14 mouse cellular contexts compared by ENCODE assay signal in genomic region chr4:91083950-91084349, GRCm38 (mm10).
DNase-seq lines count a peak whose midpoint lies in the region; ATAC-seq and TF ChIP-seq lines count a peak whose summit lies in the region.
"Had no signal": no experiment of that assay in that cellular context is flagged by ENCODE, and none has a peak within 500 bp of the region (broad histone marks: within the 10 kb centered on the region; RNA-seq: fewer than 3 reads in every experiment).

No protein-coding gene starts in this region.

- peak; percentile 53 for TF ChIP-seq CTCF in gastrocnemius, adult 2 months (IDR thresholded peaks at IDR 0.05)
- TF ChIP-seq CTCF in liver, embryonic 14.5 days (IDR thresholded peaks at IDR 0.05; ENCODE audit: low read depth) = 0 out of 2 replicates have a peak, but pooled peaks have one; percentile 8
- TF ChIP-seq CTCF in brain, embryonic 14.5 days (IDR thresholded peaks at IDR 0.05; ENCODE audit: borderline replicate concordance, extremely low read depth, insufficient read depth, insufficient read length) = peak; percentile 50; the same call in 1 of the 2 replicates

- H3K27me3 ChIP-seq in liver, embryonic 14.5 days (ENCODE audit: control insufficient read depth, insufficient read depth, low read length) = no peaks in the 10 kb centered on the region
- H3K27me3 ChIP-seq in liver, embryonic 12.5 days (replicated peaks) = no peaks in the 10 kb centered on the region
- H3K27me3 ChIP-seq: CH12.LX; limb, embryonic 13.5 days had no signal

- TF ChIP-seq EP300 in liver, embryonic 14.5 days (IDR thresholded peaks at IDR 0.05; ENCODE audit: low read depth) = no peak

- WGBS in liver, embryonic 14.5 days (ENCODE audit: insufficient replicate concordance) = 40% methylated on average over 3 of the region's 3 CpGs
- WGBS in liver, embryonic 12.5 days (ENCODE audit: insufficient replicate concordance) = 58% methylated on average over 3 of the region's 3 CpGs

- H3K27ac ChIP-seq in gastrocnemius, adult 2 months = no peak overlapping the region
- no peak overlapping the region for H3K27ac ChIP-seq in liver, embryonic 14.5 days
- no peak overlapping the region for H3K27ac ChIP-seq in liver, embryonic 12.5 days
- no peak overlapping the region for H3K27ac ChIP-seq in ES-E14 (ENCODE audit: insufficient read depth, low read depth, low read length, poor library complexity, severe bottlenecking)
- H3K27ac ChIP-seq: limb, embryonic 13.5 days had no signal

- H3K36me3 ChIP-seq in liver, embryonic 14.5 days (replicated peaks; ENCODE audit: control insufficient read depth, insufficient read depth, low read depth) = no peaks in the 10 kb centered on the region
- H3K36me3 ChIP-seq in liver, embryonic 12.5 days = no peaks in the 10 kb centered on the region
- H3K36me3 ChIP-seq in ES-E14 (ENCODE audit: control insufficient read depth, insufficient read depth, low read length, poor library complexity, severe bottlenecking) = no peaks in the 10 kb centered on the region
- H3K36me3 ChIP-seq: limb, embryonic 13.5 days had no signal

- no peaks in the 10 kb centered on the region for H3K9me3 ChIP-seq in liver, embryonic 14.5 days (ENCODE audit: control insufficient read depth, low read length)
- H3K9me3 ChIP-seq in liver, embryonic 12.5 days (replicated peaks) = no peaks in the 10 kb centered on the region
- no peaks in the 10 kb centered on the region for H3K9me3 ChIP-seq in ES-E14 (ENCODE audit: control insufficient read depth, insufficient read depth, low read depth, low read length)
- H3K9me3 ChIP-seq: limb, embryonic 13.5 days had no signal

- no peak for TF ChIP-seq POLR2A in brain, embryonic 14.5 days (IDR thresholded peaks at IDR 0.05; ENCODE audit: borderline replicate concordance, extremely low read depth, insufficient read depth, insufficient read length, poor library complexity, severe bottlenecking)

- H3K4me1 ChIP-seq in liver, embryonic 14.5 days (replicated peaks; ENCODE audit: control insufficient read depth in 2 of 2, insufficient read depth in 2 of 2, low read length in 1 of 2) = no peaks in the 10 kb centered on the region
- H3K4me1 ChIP-seq in liver, embryonic 12.5 days = no peaks in the 10 kb centered on the region
- no peaks in the 10 kb centered on the region for H3K4me1 ChIP-seq in ES-E14 (ENCODE audit: control insufficient read depth in 2 of 2, insufficient read depth in 2 of 2, low read length in 2 of 2, poor library complexity in 1 of 2)

- H3K4me2 ChIP-seq in liver, embryonic 14.5 days (ENCODE audit: low read depth) = no peak overlapping the region
- no peak overlapping the region for H3K4me2 ChIP-seq in liver, embryonic 12.5 days
- H3K4me2 ChIP-seq: limb, embryonic 13.5 days had no signal

- intact Hi-C loops in gastrocnemius, adult 2 months (cut with DNase I) = no loop called here
- intact Hi-C loops in gastrocnemius, postnatal 36 days (cut with DNase I) = loop anchor here (10.0 kb wide), 1 partner anchor 301 kb away; no protein-coding TSS in a partner anchor

- ATAC-seq in liver, embryonic 14.5 days (ENCODE audit: insufficient read depth) = no peak
- no peak for ATAC-seq in liver, embryonic 12.5 days
- no peak for ATAC-seq in monocyte, adult 5-6 weeks (replicated peaks; ENCODE audit: insufficient number of reproducible peaks, low FRiP score, low TSS enrichment, poor library complexity, severe bottlenecking)
- ATAC-seq: activated CD4-positive, CD25-positive, alpha-beta regulatory T cell, adult 4 months; midbrain, embryonic 16.5 days had no signal

- no peak overlapping the region for H3K9ac ChIP-seq in liver, embryonic 14.5 days (replicated peaks)
- no peak overlapping the region for H3K9ac ChIP-seq in liver, embryonic 12.5 days
- no peak overlapping the region for H3K9ac ChIP-seq in ES-E14 (ENCODE audit: insufficient read depth, low read depth, low read length, poor library complexity, severe bottlenecking)
- H3K9ac ChIP-seq: limb, embryonic 13.5 days had no signal

- in situ Hi-C loops in ES-E14 (cut with MboI; ENCODE audit: low sequenced_read_pairs in 2 of 2, unreplicated experiment in 2 of 2) = no loop called here

- DNase-seq in gastrocnemius, adult 2 months = no peak
- DNase-seq in gastrocnemius, postnatal 36 days = no peak
- no peak for DNase-seq in liver, embryonic 14.5 days (ENCODE audit: low read depth in 3 of 3, low spot score in 3 of 3)
- peak; percentile 9 for DNase-seq in ES-E14 (ENCODE audit: low read depth, low spot score)
- peak; percentile 46 for DNase-seq in brain, embryonic 14.5 days (ENCODE audit: low read depth)
- DNase-seq in layer of hippocampus, adult 9-10 months (ENCODE audit: low spot score) = no peak
- DNase-seq: gastrocnemius, postnatal 25 days; lung, postnatal 36 days had no signal

- H3K4me3 ChIP-seq in gastrocnemius, adult 2 months = no peak overlapping the region
- H3K4me3 ChIP-seq in liver, embryonic 14.5 days (ENCODE audit: insufficient read depth in 1 of 2, low read depth in 2 of 2, low read length in 2 of 2) = no peak overlapping the region
- H3K4me3 ChIP-seq in liver, embryonic 12.5 days = no peak overlapping the region
- no peak overlapping the region for H3K4me3 ChIP-seq in ES-E14 (ENCODE audit: insufficient read depth in 1 of 2, low read depth in 1 of 2, low read length in 2 of 2, poor library complexity in 1 of 2, severe bottlenecking in 1 of 2)
- H3K4me3 ChIP-seq: limb, embryonic 13.5 days had no signal

TF ChIP-seq in ES-E14, 5 proteins besides CTCF, POLR2A, EP300 and RAD21:
- peak; percentile 19; the same call in 1 of the 2 replicates for TF ChIP-seq ZC3H11A (IDR thresholded peaks at IDR 0.05; ENCODE audit: borderline replicate concordance, low read depth, low read length)
- no peak for TF ChIP-seq ZNF384 (IDR thresholded peaks at IDR 0.05; ENCODE audit: low read depth, low read length)
TF ChIP-seq in ES-E14: peak in this region for 1.

Comparison
In these comparisons a context has a peak if more than half of its experiments do, and no peak if none do; other contexts are left out.
1. DNase-seq: peak in ES-E14 (single experiment) and brain, embryonic 14.5 days (single experiment); none in gastrocnemius, adult 2 months (single experiment), gastrocnemius, postnatal 36 days (0 of 2), liver, embryonic 14.5 days (0 of 3) and layer of hippocampus, adult 9-10 months (single experiment).
2. Peak in every context shown above with its lines, with median percentiles within 50 percentile points of each other: CTCF ChIP-seq.